Mouse (Mus musculus) forelimb bud, embryonic 11.5 days (tissue): ENCODE data around the gene Vmn2r74.

Experiments used
- DNase-seq: peaks from one replicate; pipeline ENCODE4 v3.0.0-alpha.2; 2012; ENCODE audit warnings: low read depth, low spot score

The Vmn2r74 gene

DNA sequence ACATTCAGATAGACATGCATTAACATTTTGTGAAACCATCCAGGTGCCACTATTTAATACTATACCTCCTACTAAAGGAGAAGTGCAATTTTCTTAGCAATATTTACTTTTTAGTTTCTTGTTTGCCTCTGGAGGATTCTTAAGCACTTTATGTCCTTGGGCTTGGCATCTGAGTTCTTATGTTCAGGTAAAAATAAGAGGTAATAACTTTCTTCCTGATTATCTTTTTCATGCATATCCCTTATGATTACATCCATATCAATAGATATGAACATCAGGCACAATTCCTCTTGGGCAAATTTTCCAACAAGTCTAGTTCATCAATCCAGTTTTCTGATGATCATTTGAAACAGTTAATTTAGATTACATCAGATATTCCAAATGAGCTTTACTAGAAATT is at the start of gene Vmn2r74:
Vmn2r74 (minus strand) TSS at position 101 of the 400 bp plus-strand sequence.
- no peak for DNase-seq

DNA sequence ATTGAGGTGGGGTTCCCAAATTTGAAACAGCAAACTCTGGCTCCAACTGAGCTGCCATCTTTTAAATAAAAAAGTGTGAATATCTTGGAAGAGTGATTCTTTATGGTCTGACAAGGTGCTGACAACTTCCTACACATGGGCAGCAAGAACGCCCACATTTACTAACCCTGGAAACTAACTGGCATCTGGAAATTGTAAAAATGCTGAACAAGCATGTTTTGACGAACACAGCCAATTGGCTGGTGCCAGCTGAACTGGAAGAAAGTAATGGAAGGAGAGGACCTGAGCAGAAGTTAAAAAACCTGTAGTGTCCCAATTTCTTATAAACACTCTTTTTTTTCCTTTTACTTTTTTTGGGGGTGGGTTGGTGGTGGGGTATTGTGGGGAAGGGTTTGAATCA is 46.1 kb upstream of the Vmn2r74 start:
- DNase-seq: no peak
